12 mouse cellular contexts compared by ENCODE assay signal in the genomic region with DNA sequence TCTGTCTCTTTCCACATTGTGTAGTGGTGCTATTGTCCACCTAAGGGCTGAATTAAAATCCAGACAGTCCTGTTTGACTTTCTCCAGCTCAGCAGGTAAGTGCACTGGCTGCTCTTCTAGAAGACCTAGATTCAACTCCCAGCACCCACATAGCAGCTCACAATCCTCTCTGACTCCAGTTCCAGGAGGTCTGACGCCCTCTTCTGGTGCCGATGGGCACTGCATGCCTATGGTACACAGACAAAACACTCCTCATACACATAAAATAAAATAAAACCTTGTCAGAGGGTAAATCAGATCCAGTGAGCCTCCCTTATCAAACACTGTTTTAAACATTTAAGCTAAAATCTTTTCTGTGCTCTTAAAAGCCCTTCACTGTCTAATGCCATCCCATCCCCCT. TPM values are rescaled to one million over a fixed set of nuclear protein-coding genes. Genes with fewer than 3 reads are reported as not detected.
A peak's percentile ranks its signal among the peaks of the same experiment; 100 is the strongest.
DNase-seq lines count a peak whose midpoint lies in the region; ATAC-seq and TF ChIP-seq lines count a peak whose summit lies in the region.
"Had no signal": no experiment of that assay in that cellular context is flagged by ENCODE, and none has a peak within 500 bp of the region (broad histone marks: within the 10 kb centered on the region; RNA-seq: fewer than 3 reads in every experiment).

No protein-coding gene starts in this region.

- peak overlapping the region; percentile 43 for H3K4me2 ChIP-seq in heart, embryonic 14.5 days (ENCODE audit: low read length)
- H3K4me2 ChIP-seq: hindbrain, embryonic 13.5 days; midbrain, embryonic 13.5 days; neural tube, embryonic 13.5 days had no signal

- H3K4me1 ChIP-seq in heart, embryonic 14.5 days (ENCODE audit: control insufficient read depth in 2 of 2, insufficient read depth in 2 of 2, low read length in 2 of 2) = peaks cover 9 to 12% of the 10 kb centered on the region in 2 experiments
- H3K4me1 ChIP-seq in liver, adult 2 months (ENCODE audit: control insufficient read depth, insufficient read depth, low read length) = no peaks in the 10 kb centered on the region
- no peaks in the 10 kb centered on the region for H3K4me1 ChIP-seq in E14TG2a.4 (replicated peaks; ENCODE audit: low read depth, low read length)
- H3K4me1 ChIP-seq in bone marrow macrophage, adult 2 months (ENCODE audit: control insufficient read depth, insufficient read depth, low read length) = no peaks in the 10 kb centered on the region
- H3K4me1 ChIP-seq: hindbrain, embryonic 13.5 days; midbrain, embryonic 13.5 days had no signal

- no peak for DNase-seq in heart, adult 11 months
- no peak for DNase-seq in liver, adult 2 months (ENCODE audit: extremely low read depth, low read depth, low spot score)
- no peak for DNase-seq in liver
- DNase-seq in embryo, embryonic 10 days (ENCODE audit: low spot score) = no peak
- DNase-seq: adrenal gland, adult 2 months had no signal

- 63% methylated on average over 2 of the region's 2 CpGs for WGBS in heart, embryonic 14.5 days
- 57% methylated on average over 2 of the region's 2 CpGs for WGBS in liver, adult 2 months

- H3K27me3 ChIP-seq in heart, embryonic 14.5 days (ENCODE audit: control insufficient read depth, insufficient read depth, low read length) = no peaks in the 10 kb centered on the region
- H3K27me3 ChIP-seq in liver, adult 2 months (ENCODE audit: control insufficient read depth, insufficient read depth, low read length) = no peaks in the 10 kb centered on the region
- peaks cover 16% of the 10 kb centered on the region for H3K27me3 ChIP-seq in E14TG2a.4 (ENCODE audit: insufficient read depth, low read length)
- H3K27me3 ChIP-seq: hindbrain, embryonic 13.5 days; midbrain, embryonic 13.5 days; neural tube, embryonic 13.5 days had no signal

- no peak for ATAC-seq in heart, embryonic 14.5 days (ENCODE audit: insufficient number of reproducible peaks, insufficient read depth, low FRiP score, low read depth)
- ATAC-seq in granulocyte monocyte progenitor cell, adult 5-6 weeks (replicated peaks; ENCODE audit: poor library complexity, severe bottlenecking) = no peak
- ATAC-seq: midbrain, embryonic 13.5 days had no signal

- H3K9me3 ChIP-seq in heart, embryonic 14.5 days (ENCODE audit: control insufficient read depth, low read length) = no peaks in the 10 kb centered on the region
- no peaks in the 10 kb centered on the region for H3K9me3 ChIP-seq in E14TG2a.4 (ENCODE audit: low read length)
- H3K9me3 ChIP-seq: hindbrain, embryonic 13.5 days; midbrain, embryonic 13.5 days; neural tube, embryonic 13.5 days had no signal

- no peaks in the 10 kb centered on the region for H3K36me3 ChIP-seq in heart, embryonic 14.5 days (ENCODE audit: control insufficient read depth, insufficient read depth, low read length)
- no peaks in the 10 kb centered on the region for H3K36me3 ChIP-seq in liver, adult 2 months (ENCODE audit: control insufficient read depth, insufficient read depth, low read length)
- H3K36me3 ChIP-seq in E14TG2a.4 (ENCODE audit: insufficient read depth, low read length) = no peaks in the 10 kb centered on the region
- H3K36me3 ChIP-seq: hindbrain, embryonic 13.5 days; midbrain, embryonic 13.5 days; neural tube, embryonic 13.5 days had no signal

- H3K27ac ChIP-seq in heart, embryonic 14.5 days (replicated peaks in 1 of 2; ENCODE audit: control insufficient read depth in 1 of 2, insufficient read depth in 1 of 2, low read depth in 2 of 2, low read length in 2 of 2) = peak overlapping the region; percentile 34 to 52; a peak in 2 of 4 replicates
- no peak overlapping the region for H3K27ac ChIP-seq in liver, adult 2 months (replicated peaks; ENCODE audit: insufficient read depth, low read depth, low read length)
- no peak overlapping the region for H3K27ac ChIP-seq in bone marrow macrophage, adult 2 months (ENCODE audit: insufficient read depth, low read depth, low read length)
- H3K27ac ChIP-seq: hindbrain, embryonic 13.5 days; midbrain, embryonic 13.5 days; neural tube, embryonic 13.5 days had no signal

- H3K79me2 ChIP-seq in liver, adult 2 months (ENCODE audit: control insufficient read depth, insufficient read depth, low read length) = no peaks in the 10 kb centered on the region

- no peak for TF ChIP-seq POLR2A in liver, adult 2 months (IDR thresholded peaks at IDR 0.05; ENCODE audit: extremely low read depth, insufficient read depth, low read length)
- no peak for TF ChIP-seq POLR2A in bone marrow macrophage, adult 2 months (IDR thresholded peaks at IDR 0.05; ENCODE audit: borderline replicate concordance, low read depth, low read length)

- no peak overlapping the region for H3K9ac ChIP-seq in heart, embryonic 14.5 days (ENCODE audit: low read length)
- no peak overlapping the region for H3K9ac ChIP-seq in liver, adult 2 months (ENCODE audit: low read depth, low read length)
- H3K9ac ChIP-seq: hindbrain, embryonic 13.5 days; midbrain, embryonic 13.5 days; neural tube, embryonic 13.5 days had no signal

- peak; percentile 44; the same call in 1 of the 2 replicates for TF ChIP-seq CTCF in liver, adult 2 months (IDR thresholded peaks at IDR 0.05; ENCODE audit: low read depth, low read length)
- TF ChIP-seq CTCF in E14TG2a.4 (conservative IDR thresholded peaks at IDR 0.05; ENCODE audit: low read length) = peak; percentile 89
- peak; percentile 17; the same call in 1 of the 2 replicates for TF ChIP-seq CTCF in bone marrow macrophage, adult 2 months (IDR thresholded peaks at IDR 0.05; ENCODE audit: low read depth, low read length)

- no peak overlapping the region for H3K4me3 ChIP-seq in heart, embryonic 14.5 days (ENCODE audit: control insufficient read depth in 1 of 2, insufficient read depth in 1 of 2, low read depth in 1 of 2, low read length in 2 of 2)
- H3K4me3 ChIP-seq in liver, adult 2 months (ENCODE audit: insufficient read depth, low read depth, low read length) = no peak overlapping the region
- no peak overlapping the region for H3K4me3 ChIP-seq in E14TG2a.4 (replicated peaks; ENCODE audit: low read length)
- H3K4me3 ChIP-seq in bone marrow macrophage, adult 2 months (ENCODE audit: insufficient read depth, low read length) = no peak overlapping the region
- H3K4me3 ChIP-seq: hindbrain, embryonic 13.5 days; midbrain, embryonic 13.5 days; neural tube, embryonic 13.5 days had no signal

RNA-seq across cellular contexts. Expression of a gene that starts 0.6 kb away (rescaled TPM):
- polyA plus RNA-seq in heart, embryonic 14.5 days (2014; fragmentation: Nextera tagmentation; extraction: Ambion mirVana) = 15.9 and 18.0 TPM in 2 replicates
- total RNA-seq in liver, adult 2 months (2014; rRNA removed) = 0.46 and 0.54 TPM in 2 replicates
- polyA plus RNA-seq in liver, adult 2 months (2012; rRNA removed) = 0.99 and 1.6 TPM in 2 replicates
- polyA plus RNA-seq in bone marrow macrophage, adult 2 months (2012; ENCODE audit: insufficient read depth, insufficient read length, missing spikeins) = not detected in 2 replicates
- total RNA-seq in granulocyte monocyte progenitor cell, adult 5-6 weeks (2014; fragmentation: Nextera tagmentation) = not detected in 2 replicates
- total RNA-seq in granulocyte monocyte progenitor cell, adult 5-6 weeks (2017) = not detected in 2 replicates

RNA-seq across cellular contexts. Expression of a gene that starts 42.4 kb away (rescaled TPM):
- polyA plus RNA-seq in heart, embryonic 14.5 days (2014; fragmentation: Nextera tagmentation; extraction: Ambion mirVana) = 34.7 and 36.9 TPM in 2 replicates
- 7.0 and 10.1 TPM in 2 replicates for total RNA-seq in liver, adult 2 months (2014; rRNA removed)
- 5.6 and 6.9 TPM in 2 replicates for polyA plus RNA-seq in liver, adult 2 months (2012; rRNA removed)
- polyA plus RNA-seq in bone marrow macrophage, adult 2 months (2012; ENCODE audit: insufficient read depth, insufficient read length, missing spikeins) = 52.4 and 54.4 TPM in 2 replicates
- 7.2 and 13.5 TPM in 2 replicates for total RNA-seq in granulocyte monocyte progenitor cell, adult 5-6 weeks (2014; fragmentation: Nextera tagmentation)
- 31.3 and 33.7 TPM in 2 replicates for total RNA-seq in granulocyte monocyte progenitor cell, adult 5-6 weeks (2017)

Comparison
In these comparisons a context has a peak if more than half of its experiments do, and no peak if none do; other contexts are left out.
1. H3K27ac ChIP-seq: peak in heart, embryonic 14.5 days (2 of 2); none in liver, adult 2 months (single experiment) and bone marrow macrophage, adult 2 months (single experiment).
2. CTCF ChIP-seq: peak in every context shown above with its lines; median percentile 89 in E14TG2a.4; 44 in liver, adult 2 months; 17 in bone marrow macrophage, adult 2 months.